Mouse (Mus musculus): ENCODE measurements around the gene Gm10271. TPM values are rescaled to one million over a fixed set of nuclear protein-coding genes. Genes with fewer than 3 reads are reported as not detected.

Gm10271 gene
- total RNA-seq, 1 experiment from 2014 or later, result not detected

GRCm38 (mm10) chr10:116921416-116921815 is 51.0 kb downstream of the Gm10271 start:
- no peak for ATAC-seq (replicated peaks in 1 of 2; ENCODE audit: insufficient read depth in 1 of 2, low FRiP score in 2 of 2, low TSS enrichment in 1 of 2, low read depth in 1 of 2, poor library complexity in 2 of 2, severe bottlenecking in 2 of 2)

DNA sequence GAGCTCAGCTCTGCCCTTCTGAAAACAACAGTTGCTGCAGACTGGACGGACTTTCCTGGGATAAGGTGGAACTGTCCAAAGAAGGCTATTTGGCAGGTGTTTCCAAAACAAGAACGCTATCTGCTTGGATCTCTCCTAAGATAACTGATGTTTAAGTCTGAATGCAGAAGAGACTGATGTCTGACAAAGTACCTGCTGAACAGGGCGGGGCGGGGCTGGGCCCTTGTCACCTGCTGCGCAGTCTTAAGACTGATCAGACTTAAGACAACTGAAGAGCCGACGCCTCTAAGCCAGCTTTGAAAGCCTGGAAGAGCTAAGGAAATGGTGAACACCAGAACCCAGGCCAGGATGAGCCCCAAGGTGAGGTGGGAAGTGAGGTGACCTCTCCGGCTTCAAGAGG is 51.8 kb downstream of the Gm10271 start:
- no peak for ATAC-seq (replicated peaks in 1 of 2; ENCODE audit: insufficient read depth in 1 of 2, low FRiP score in 2 of 2, low TSS enrichment in 1 of 2, low read depth in 1 of 2, poor library complexity in 2 of 2, severe bottlenecking in 2 of 2)

DNA sequence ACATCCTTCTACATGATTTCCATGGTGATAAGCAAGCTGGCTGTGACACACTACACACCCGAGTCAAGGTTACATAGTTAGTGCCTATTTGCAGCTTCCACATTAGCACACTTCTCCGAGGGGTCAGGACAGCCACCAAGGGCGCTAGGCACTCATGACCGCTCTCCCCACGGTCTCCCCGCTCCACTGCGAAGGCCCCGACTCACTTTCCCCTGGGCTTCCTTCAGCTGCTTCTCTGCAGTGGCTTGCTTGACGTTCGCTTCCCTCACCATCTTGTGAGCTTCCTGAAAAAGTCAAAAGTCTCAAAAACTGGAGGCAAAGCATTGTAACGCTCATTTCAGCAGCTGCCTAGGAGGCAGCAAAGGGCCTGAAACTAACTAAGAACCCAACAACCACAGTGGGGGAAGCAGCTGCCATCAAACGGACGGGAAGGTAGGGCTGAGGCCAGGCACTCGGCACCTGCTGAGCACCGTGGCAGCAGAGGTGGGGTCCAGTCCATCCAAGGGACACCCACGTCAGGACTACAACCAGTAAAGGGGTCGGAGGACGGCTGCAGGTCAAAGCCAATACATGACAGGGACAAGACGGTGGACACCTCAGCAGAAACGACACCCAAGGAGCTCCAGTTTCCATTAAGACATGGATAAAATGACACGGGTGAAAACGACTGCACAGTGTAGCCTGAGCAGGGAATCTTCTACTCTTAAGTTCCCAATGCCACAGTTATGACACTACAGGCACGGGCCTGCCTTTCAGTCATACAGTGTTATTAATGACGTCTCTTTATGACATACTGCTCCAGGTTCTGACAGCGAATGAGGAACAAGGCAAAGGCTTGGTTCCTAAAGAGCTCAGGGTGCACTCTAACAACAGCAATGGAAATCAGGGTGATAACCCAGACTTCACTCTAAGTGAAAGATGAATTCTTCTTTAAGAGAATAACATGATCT is 52.8 kb downstream of the Gm10271 start:
- peak; percentile 61 to 65 for ATAC-seq (replicated peaks in 1 of 2; ENCODE audit: insufficient read depth in 1 of 2, low FRiP score in 2 of 2, low TSS enrichment in 1 of 2, low read depth in 1 of 2, poor library complexity in 2 of 2, severe bottlenecking in 2 of 2)

DNA sequence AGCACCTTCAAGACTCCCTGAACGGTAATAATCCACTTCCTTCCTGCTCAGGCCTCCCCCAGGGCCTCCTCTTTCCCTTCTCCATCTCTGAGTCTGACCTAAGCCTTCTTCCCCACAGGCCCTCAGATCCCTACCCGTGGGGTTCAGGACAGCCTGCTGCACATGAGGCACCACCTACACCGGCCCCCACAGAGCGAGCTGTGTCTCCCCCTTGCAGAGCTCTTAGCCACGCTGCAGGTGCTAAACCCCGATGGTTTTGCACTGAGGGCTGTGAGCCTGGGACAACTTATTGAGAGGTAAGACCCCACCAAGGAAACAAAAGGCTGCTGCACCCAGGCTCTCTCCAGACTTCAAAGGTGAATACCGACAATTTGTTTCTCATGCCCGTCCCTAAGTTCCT is 55.8 kb downstream of the Gm10271 start:
- no peak for ATAC-seq (replicated peaks in 1 of 2; ENCODE audit: insufficient read depth in 1 of 2, low FRiP score in 2 of 2, low TSS enrichment in 1 of 2, low read depth in 1 of 2, poor library complexity in 2 of 2, severe bottlenecking in 2 of 2)

DNA sequence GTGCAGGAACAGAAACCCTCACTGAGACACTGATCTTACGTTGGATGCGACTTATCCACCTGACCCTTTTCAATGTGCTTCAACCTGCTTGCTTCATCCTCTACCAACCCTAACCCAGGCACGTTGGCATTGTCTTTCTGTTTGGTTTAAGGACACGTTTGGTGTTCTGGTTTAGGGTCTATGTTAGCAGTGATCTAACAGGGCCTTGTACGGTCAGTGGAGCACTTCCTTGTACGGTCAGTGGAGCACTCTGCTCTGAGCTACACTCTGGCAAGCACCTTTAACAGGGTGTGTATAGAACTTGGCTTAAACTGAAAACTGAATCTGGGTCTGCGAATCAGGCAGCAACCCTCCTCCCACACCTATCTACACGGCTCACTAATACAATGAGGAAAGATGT is 57.1 kb downstream of the Gm10271 start:
- no peak for ATAC-seq (replicated peaks in 1 of 2; ENCODE audit: insufficient read depth in 1 of 2, low FRiP score in 2 of 2, low TSS enrichment in 1 of 2, low read depth in 1 of 2, poor library complexity in 2 of 2, severe bottlenecking in 2 of 2)

DNA sequence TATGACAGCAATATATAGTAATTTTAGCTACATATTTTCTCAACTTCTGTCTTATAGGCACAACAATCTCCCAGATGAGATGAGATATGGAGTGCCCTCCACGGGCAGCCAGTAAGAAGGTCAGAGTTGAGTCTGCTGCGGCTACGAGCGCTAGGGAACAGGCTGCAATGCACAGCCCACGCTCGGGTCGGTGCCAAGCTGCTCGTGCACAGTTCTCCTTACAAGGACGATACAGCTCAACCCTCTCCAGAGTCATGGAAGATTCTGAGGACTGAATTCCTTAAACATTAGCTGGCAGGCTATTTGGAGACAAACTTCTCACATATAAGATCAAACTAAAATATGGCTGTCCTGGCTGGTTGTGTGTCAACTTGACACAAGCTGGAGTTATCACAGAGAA is 57.8 kb downstream of the Gm10271 start:
- no peak for ATAC-seq (replicated peaks in 1 of 2; ENCODE audit: insufficient read depth in 1 of 2, low FRiP score in 2 of 2, low TSS enrichment in 1 of 2, low read depth in 1 of 2, poor library complexity in 2 of 2, severe bottlenecking in 2 of 2)

DNA sequence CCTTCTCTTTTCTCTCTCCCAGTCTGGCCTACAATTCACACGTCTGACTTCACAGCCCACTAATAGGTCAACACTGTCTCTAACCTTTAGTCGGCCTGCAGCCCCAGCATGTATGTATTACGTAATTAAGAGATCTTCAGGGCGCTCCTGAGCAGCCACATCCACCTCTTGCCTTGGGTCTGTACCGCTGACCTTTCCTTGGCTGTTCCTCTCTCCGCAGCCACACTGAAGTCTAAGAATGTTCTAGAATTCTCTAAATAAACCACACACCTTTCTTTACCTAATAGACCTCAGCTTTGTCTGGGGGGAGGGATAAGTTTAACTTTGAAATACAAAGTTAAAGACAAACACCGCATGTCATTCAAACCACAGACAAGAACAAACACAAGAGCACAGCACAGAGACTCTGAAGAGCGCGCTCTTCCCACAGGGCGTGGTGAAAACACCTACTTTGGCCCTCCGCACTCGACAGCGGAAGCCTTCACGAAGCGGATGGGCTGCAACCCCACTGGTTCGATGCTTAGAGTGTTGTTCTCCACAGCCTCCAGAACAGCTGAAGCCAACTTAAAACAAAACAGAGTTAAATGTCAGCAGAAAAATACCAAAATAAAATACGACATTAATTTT is 58.6 kb downstream of the Gm10271 start:
- no peak for ATAC-seq (replicated peaks in 1 of 2; ENCODE audit: insufficient read depth in 1 of 2, low FRiP score in 2 of 2, low TSS enrichment in 1 of 2, low read depth in 1 of 2, poor library complexity in 2 of 2, severe bottlenecking in 2 of 2)

GRCm38 (mm10) chr10:116912850-116913249 is 59.6 kb downstream of the Gm10271 start:
- ATAC-seq (replicated peaks in 1 of 2; ENCODE audit: insufficient read depth in 1 of 2, low FRiP score in 2 of 2, low TSS enrichment in 1 of 2, low read depth in 1 of 2, poor library complexity in 2 of 2, severe bottlenecking in 2 of 2), result no peak

- ATAC-seq (replicated peaks in 1 of 2; ENCODE audit: insufficient read depth in 1 of 2, low FRiP score in 2 of 2, low TSS enrichment in 1 of 2, low read depth in 1 of 2, poor library complexity in 2 of 2, severe bottlenecking in 2 of 2), result no peak
These were observed 63.3 kb downstream of the Gm10271 start for GRCm38 (mm10) chr10:116908901-116909642.

Other genes with a start within 250 kb of the Gm10271 start
- not detected in 2 replicates for gene Myrfl, start 75.7 kb downstream of the Gm10271 start, total RNA-seq (2017)
- gene Rab3ip, start 21.8 kb downstream of the Gm10271 start, total RNA-seq (2017), result 22.6 and 22.9 TPM in 2 replicates
- not detected in 2 replicates for gene Best3, start 13.7 kb upstream of the Gm10271 start, total RNA-seq (2017)
- not detected in 2 replicates for gene Lrrc10, start 72.7 kb upstream of the Gm10271 start, total RNA-seq (2017)
- gene Cct2, start 91.2 kb upstream of the Gm10271 start, total RNA-seq (2017), result 549 and 550 TPM in 2 replicates
- 12.1 and 25.3 TPM in 2 replicates for gene Frs2, start 175.9 kb upstream of the Gm10271 start, total RNA-seq (2017)